Mouse (Mus musculus): Measurements from ENCODE around the gene Aen. TPM values are rescaled to one million over a fixed set of nuclear protein-coding genes. Genes with fewer than 3 reads are reported as not detected.
A peak's percentile ranks its signal among the peaks of the same experiment; 100 is the strongest.

Aen gene
- polyA plus RNA-seq, 1 experiment from 2014 or later: 38.9 TPM

- Histone ChIP-seq H3K4me1 (ENCODE audit: control insufficient read depth, insufficient read depth, low read length) (no peaks in the 10 kb centered on the region), H3K4me2 (ENCODE audit: low read depth, low read length) (no peak overlapping the region), H3K27me3 (ENCODE audit: control insufficient read depth, insufficient read depth, low read length) (no peaks in the 10 kb centered on the region), H3K9me3 (ENCODE audit: control insufficient read depth, low read length) (no peaks in the 10 kb centered on the region), H3K27ac (ENCODE audit: low read depth, low read length) (no peak overlapping the region), H3K4me3 (ENCODE audit: low read depth, low read length) (no peak overlapping the region), H3K36me3 (ENCODE audit: control insufficient read depth, insufficient read depth, low read length) (no peaks in the 10 kb centered on the region), H3K9ac (replicated peaks; ENCODE audit: low read depth, low read length) (no peak overlapping the region)
- WGBS: 32% methylated on average over 11 of the region's 11 CpGs
- no peak for ATAC-seq (ENCODE audit: low read depth)
These were observed 58.4 kb downstream of the Aen start for GRCm38 (mm10) chr7:78953886-78954572.

GRCm38 (mm10) chr7:78954619-78955018 is 59.0 kb downstream of the Aen start:
- Histone ChIP-seq H3K27me3 (ENCODE audit: control insufficient read depth, insufficient read depth, low read length) (no peaks in the 10 kb centered on the region), H3K27ac (ENCODE audit: low read depth, low read length) (no peak overlapping the region), H3K4me1 (ENCODE audit: control insufficient read depth, insufficient read depth, low read length) (no peaks in the 10 kb centered on the region), H3K9me3 (ENCODE audit: control insufficient read depth, low read length) (no peaks in the 10 kb centered on the region), H3K9ac (replicated peaks; ENCODE audit: low read depth, low read length) (no peak overlapping the region), H3K4me3 (ENCODE audit: low read depth, low read length) (no peak overlapping the region), H3K36me3 (ENCODE audit: control insufficient read depth, insufficient read depth, low read length) (no peaks in the 10 kb centered on the region), H3K4me2 (ENCODE audit: low read depth, low read length) (no peak overlapping the region)
- WGBS: 88% methylated on average over 6 of the region's 6 CpGs
- no peak for ATAC-seq (ENCODE audit: low read depth)

- H3K9ac ChIP-seq (replicated peaks; ENCODE audit: low read depth, low read length): no peak overlapping the region
- no peak overlapping the region for H3K4me3 ChIP-seq (ENCODE audit: low read depth, low read length)
- H3K9me3 ChIP-seq (ENCODE audit: control insufficient read depth, low read length): no peaks in the 10 kb centered on the region
- H3K4me1 ChIP-seq (ENCODE audit: control insufficient read depth, insufficient read depth, low read length): no peaks in the 10 kb centered on the region
- WGBS: 80% methylated on average over 6 of the region's 6 CpGs
- no peak for ATAC-seq (ENCODE audit: low read depth)
- no peaks in the 10 kb centered on the region for H3K36me3 ChIP-seq (ENCODE audit: control insufficient read depth, insufficient read depth, low read length)
- no peak overlapping the region for H3K4me2 ChIP-seq (ENCODE audit: low read depth, low read length)
- H3K27me3 ChIP-seq (ENCODE audit: control insufficient read depth, insufficient read depth, low read length): no peaks in the 10 kb centered on the region
- H3K27ac ChIP-seq (ENCODE audit: low read depth, low read length): no peak overlapping the region
These were observed 59.4 kb downstream of the Aen start for GRCm38 (mm10) chr7:78955086-78955485.

GRCm38 (mm10) chr7:78958499-78959073 is 62.9 kb downstream of the Aen start:
- no peak overlapping the region for H3K4me3 ChIP-seq (ENCODE audit: low read depth, low read length)
- H3K27me3 ChIP-seq (ENCODE audit: control insufficient read depth, insufficient read depth, low read length): no peaks in the 10 kb centered on the region
- no peaks in the 10 kb centered on the region for H3K4me1 ChIP-seq (ENCODE audit: control insufficient read depth, insufficient read depth, low read length)
- H3K27ac ChIP-seq (ENCODE audit: low read depth, low read length): no peak overlapping the region
- no peaks in the 10 kb centered on the region for H3K9me3 ChIP-seq (ENCODE audit: control insufficient read depth, low read length)
- H3K9ac ChIP-seq (replicated peaks; ENCODE audit: low read depth, low read length): no peak overlapping the region
- H3K36me3 ChIP-seq (ENCODE audit: control insufficient read depth, insufficient read depth, low read length): no peaks in the 10 kb centered on the region
- no peak for ATAC-seq (ENCODE audit: low read depth)
- no peak overlapping the region for H3K4me2 ChIP-seq (ENCODE audit: low read depth, low read length)
- 76% methylated on average over 6 of the region's 6 CpGs for WGBS

Small RNA genes lying within 50 kb of the gene (microRNA-seq; reads per million reads assigned to microRNA genes)
- gene Mir7-2: 290 reads per million, percentile 61 among the genes with 10 or more reads in this experiment

Other genes starting within 250 kb of the Aen start
- 38.6 and 38.8 TPM in 2 replicates for gene Ntrk3, start 157.8 kb upstream of the Aen start, polyA plus RNA-seq (2014; fragmentation: Nextera tagmentation; extraction: Ambion mirVana)
- gene Mrps11, start 112.7 kb upstream of the Aen start, polyA plus RNA-seq (2014; fragmentation: Nextera tagmentation; extraction: Ambion mirVana): 69.1 and 74.0 TPM in 2 replicates
- gene Mrpl46, start 112.3 kb upstream of the Aen start, polyA plus RNA-seq (2014; fragmentation: Nextera tagmentation; extraction: Ambion mirVana): 61.2 and 62.1 TPM in 2 replicates
- gene Det1, start 48.6 kb upstream of the Aen start, polyA plus RNA-seq (2014; fragmentation: Nextera tagmentation; extraction: Ambion mirVana): 12.9 and 14.9 TPM in 2 replicates
- gene Isg20, start 17.6 kb downstream of the Aen start, polyA plus RNA-seq (2014; fragmentation: Nextera tagmentation; extraction: Ambion mirVana): 0.77 and 1.3 TPM in 2 replicates
- 0.13 and 0.21 TPM in 2 replicates for gene Acan, start 157.6 kb downstream of the Aen start, polyA plus RNA-seq (2014; fragmentation: Nextera tagmentation; extraction: Ambion mirVana)
- gene Hapln3, start 235.2 kb downstream of the Aen start, polyA plus RNA-seq (2014; fragmentation: Nextera tagmentation; extraction: Ambion mirVana): 1.4 and 1.8 TPM in 2 replicates

Measured in neural tube, embryonic 14.5 days (tissue).